Mouse (Mus musculus): ENCODE results near the gene Ksr1.

Gene Ksr1

GRCm38 (mm10) chr11:79066191-79066530 lies 80.0 kb downstream of the Ksr1 start:
- no peak for DNase-seq (ENCODE audit: low spot score)

- no peak for DNase-seq (ENCODE audit: low spot score)
Observed at GRCm38 (mm10) chr11:79065463-79066190, 80.6 kb downstream of the Ksr1 start.

- no peak for DNase-seq (ENCODE audit: low spot score)
Observed at GRCm38 (mm10) chr11:79064311-79064710, 81.9 kb downstream of the Ksr1 start.

GRCm38 (mm10) chr11:79063616-79064015 lies 82.6 kb downstream of the Ksr1 start:
- no peak for DNase-seq (ENCODE audit: low spot score)

- DNase-seq (ENCODE audit: low spot score): no peak
Observed at GRCm38 (mm10) chr11:79062897-79063296, 83.3 kb downstream of the Ksr1 start.

GRCm38 (mm10) chr11:79061839-79062238 lies 84.4 kb downstream of the Ksr1 start:
- no peak for DNase-seq (ENCODE audit: low spot score)

GRCm38 (mm10) chr11:79059850-79060249 lies 86.4 kb downstream of the Ksr1 start:
- DNase-seq (ENCODE audit: low spot score): no peak

- no peak for DNase-seq (ENCODE audit: low spot score)
Observed at GRCm38 (mm10) chr11:79059062-79059461, 87.1 kb downstream of the Ksr1 start.

- DNase-seq (ENCODE audit: low spot score): no peak
Observed at GRCm38 (mm10) chr11:79058610-79059009, 87.6 kb downstream of the Ksr1 start.

GRCm38 (mm10) chr11:79057809-79058208 lies 88.4 kb downstream of the Ksr1 start:
- no peak for DNase-seq (ENCODE audit: low spot score)

- DNase-seq (ENCODE audit: low spot score): no peak
Observed at GRCm38 (mm10) chr11:79056891-79057290, 89.3 kb downstream of the Ksr1 start.

GRCm38 (mm10) chr11:79056027-79056426 lies 90.2 kb downstream of the Ksr1 start:
- no peak for DNase-seq (ENCODE audit: low spot score)

- no peak for DNase-seq (ENCODE audit: low spot score)
Observed at GRCm38 (mm10) chr11:79055161-79055560, 91.0 kb downstream of the Ksr1 start.

GRCm38 (mm10) chr11:79054161-79055152 lies 91.8 kb downstream of the Ksr1 start:
- no peak for DNase-seq (ENCODE audit: low spot score)

- no peak for DNase-seq (ENCODE audit: low spot score)
Observed at GRCm38 (mm10) chr11:79053437-79053836, 92.8 kb downstream of the Ksr1 start.

- no peak for DNase-seq (ENCODE audit: low spot score)
Observed at GRCm38 (mm10) chr11:79052769-79053168, 93.4 kb downstream of the Ksr1 start.

GRCm38 (mm10) chr11:79051522-79051921 lies 94.7 kb downstream of the Ksr1 start:
- DNase-seq (ENCODE audit: low spot score): no peak

GRCm38 (mm10) chr11:79050781-79051507 lies 95.3 kb downstream of the Ksr1 start:
- no peak for DNase-seq (ENCODE audit: low spot score)

GRCm38 (mm10) chr11:79048906-79049305 lies 97.3 kb downstream of the Ksr1 start:
- DNase-seq (ENCODE audit: low spot score): no peak

GRCm38 (mm10) chr11:79047180-79047727 lies 99.0 kb downstream of the Ksr1 start:
- no peak for DNase-seq (ENCODE audit: low spot score)

- DNase-seq (ENCODE audit: low spot score): no peak
Observed at GRCm38 (mm10) chr11:79046561-79047155, 99.5 kb downstream of the Ksr1 start.

GRCm38 (mm10) chr11:79045231-79045630 lies 101.0 kb downstream of the Ksr1 start:
- DNase-seq (ENCODE audit: low spot score): no peak
